Mouse (Mus musculus) heart, postnatal 10 days (tissue): Measurements from ENCODE around the gene Lrmda. TPM values are rescaled to one million over a fixed set of nuclear protein-coding genes. Genes with fewer than 3 reads are reported as not detected.
A peak's percentile ranks its signal among the peaks of the same experiment; 100 is the strongest.

ENCODE experiments used
- DNase-seq, 2 experiments: peaks; one replicate each; pipeline ENCODE4 v3.0.0; 2021
- intact Hi-C: fragments of 180-260 bp; cut with DNase I; formaldehyde crosslinking; loops from one replicate; pipeline ENCODE4 v1.15.1; 2025
- total RNA-seq, 2 experiments: library from RNA; stranded (reverse); gene quantifications; 2 replicates each; pipeline ENCODE4 v1.2.3; 2021

The Lrmda gene
- total RNA-seq = 1 to 10 TPM; 1.1 to 2.1 TPM

DNA sequence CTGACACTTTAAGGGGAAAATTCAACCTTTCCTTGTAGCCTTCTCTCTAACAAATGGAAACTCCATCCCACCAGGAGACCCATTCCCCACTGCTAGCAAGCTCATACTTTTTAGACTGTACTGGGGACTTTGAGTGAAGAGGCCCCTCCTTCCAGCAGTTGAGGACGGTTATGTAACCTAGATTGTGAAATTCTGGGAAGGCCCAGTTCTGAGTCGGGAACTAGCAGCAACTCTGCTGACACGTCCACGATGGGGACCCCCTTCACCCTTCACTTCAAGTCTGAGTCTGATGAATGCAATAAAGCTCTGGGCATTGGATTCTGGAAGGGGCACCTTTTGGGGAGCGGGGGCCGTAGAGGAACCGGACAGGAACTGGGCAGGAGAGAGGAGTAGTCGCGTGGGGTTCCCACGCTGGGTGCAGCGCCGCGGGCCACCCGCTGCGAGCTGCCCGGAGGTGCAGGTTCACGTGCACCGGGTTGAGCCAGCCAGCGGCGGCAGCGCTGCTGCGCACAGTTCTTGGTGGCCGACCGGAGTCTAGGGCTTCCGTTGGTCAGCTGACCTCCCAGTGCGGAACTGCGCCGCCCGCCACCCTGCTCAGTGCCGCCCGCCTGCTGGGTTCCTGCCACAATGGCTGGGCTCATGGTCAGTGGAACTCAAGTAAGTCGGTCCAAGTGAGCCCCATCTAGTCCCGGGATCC is at the start of gene Lrmda:
Lrmda (plus strand) TSS at position 461 of the 697 bp plus-strand sequence.
- DNase-seq = peak; percentile 76 to 79
- intact Hi-C loops = no loop called here

DNA sequence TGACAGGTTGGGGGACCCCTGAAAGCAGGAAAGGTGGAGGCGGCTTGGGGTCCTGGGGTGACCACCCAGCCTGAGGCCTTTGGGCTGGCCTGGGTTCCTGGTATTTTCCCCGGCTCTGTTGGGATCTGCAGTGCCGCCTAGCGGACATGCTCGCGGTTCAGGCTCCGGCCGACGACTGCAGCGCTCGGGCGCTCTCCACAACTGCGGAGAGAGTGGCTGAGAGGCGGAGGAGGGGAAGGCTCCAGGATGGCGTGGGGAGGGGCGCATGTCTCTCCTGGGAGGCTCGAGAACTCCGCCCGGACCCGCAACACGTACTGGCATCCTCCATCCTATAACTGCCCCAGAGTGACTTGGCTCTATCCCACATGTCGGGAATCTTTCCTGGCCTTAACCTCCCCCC is 38.0 kb upstream of the Lrmda start:
- DNase-seq = peak; percentile 83 to 87
- intact Hi-C loops = loop anchor here (1.0 to 10.0 kb wide), 2 partner anchors 78 to 833 kb away; no protein-coding TSS in a partner anchor

DNA sequence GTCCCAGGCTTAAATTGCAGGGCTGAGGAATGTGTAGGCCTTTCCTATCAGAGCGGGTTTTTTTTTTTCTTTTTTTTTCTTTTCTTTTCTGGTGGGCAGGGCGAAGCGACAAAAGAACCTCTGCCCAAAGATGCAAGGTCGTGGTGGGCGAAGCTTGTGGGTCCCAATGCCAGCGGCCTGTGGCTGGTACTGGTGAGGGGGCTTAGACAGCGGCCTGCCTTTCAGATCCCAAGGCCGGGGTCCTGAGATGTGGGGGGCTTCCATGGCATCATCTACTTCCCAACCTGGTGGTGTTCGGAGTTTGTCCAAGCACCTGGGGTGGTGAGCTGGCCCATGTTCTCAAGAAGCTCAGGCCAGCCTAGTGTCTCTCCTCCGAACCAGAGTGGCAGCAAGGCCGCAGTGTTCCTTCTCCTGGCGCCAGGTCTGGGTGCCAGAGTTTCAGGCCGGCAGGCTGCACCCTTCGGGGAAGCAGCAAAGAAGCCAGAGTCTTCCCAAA is 37.4 kb upstream of the Lrmda start:
- peak in 1 of 2 experiments; percentile 35 for DNase-seq
- intact Hi-C loops = loop anchor here (10.0 kb wide), 1 partner anchor 833 kb away; no protein-coding TSS in a partner anchor

DNA sequence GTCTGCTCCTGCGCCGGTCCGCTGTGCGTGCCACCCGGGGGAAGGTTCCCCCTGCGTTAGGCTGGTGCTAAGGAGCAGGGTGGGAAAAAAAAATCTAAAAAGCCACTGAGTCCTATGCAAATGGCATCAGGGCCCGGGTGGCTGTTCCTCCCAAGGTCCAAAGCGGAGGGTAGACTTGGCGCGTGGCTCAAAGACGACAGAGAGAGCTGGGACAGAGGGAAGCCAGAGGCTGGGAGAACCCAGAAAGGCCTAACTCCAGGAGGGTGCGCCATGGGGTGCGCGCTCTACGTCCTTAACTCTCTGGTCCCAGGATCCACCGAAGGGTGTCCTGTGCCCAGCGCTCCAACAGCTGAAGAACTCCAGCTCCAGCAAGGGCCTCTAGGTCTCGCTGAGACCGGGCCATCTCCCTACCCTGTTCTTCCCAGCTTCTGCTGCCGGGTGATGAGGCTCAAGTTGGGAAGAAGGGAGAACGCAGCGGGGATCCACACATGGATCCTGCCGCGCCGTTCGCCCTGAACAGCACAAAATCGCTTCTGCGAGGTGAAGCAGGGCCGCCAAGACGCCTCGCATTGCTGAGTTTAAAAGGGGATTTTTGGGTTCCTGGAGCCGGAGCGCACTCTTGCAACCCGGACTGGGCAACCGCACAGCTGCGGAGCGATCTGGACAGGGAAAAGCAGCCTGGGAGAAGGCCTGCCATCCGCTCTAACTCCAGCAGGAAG is 36.8 kb upstream of the Lrmda start:
- DNase-seq = peak; percentile 42 to 55
- intact Hi-C loops = loop anchor here (10.0 kb wide), 1 partner anchor 832 kb away; no protein-coding TSS in a partner anchor

DNA sequence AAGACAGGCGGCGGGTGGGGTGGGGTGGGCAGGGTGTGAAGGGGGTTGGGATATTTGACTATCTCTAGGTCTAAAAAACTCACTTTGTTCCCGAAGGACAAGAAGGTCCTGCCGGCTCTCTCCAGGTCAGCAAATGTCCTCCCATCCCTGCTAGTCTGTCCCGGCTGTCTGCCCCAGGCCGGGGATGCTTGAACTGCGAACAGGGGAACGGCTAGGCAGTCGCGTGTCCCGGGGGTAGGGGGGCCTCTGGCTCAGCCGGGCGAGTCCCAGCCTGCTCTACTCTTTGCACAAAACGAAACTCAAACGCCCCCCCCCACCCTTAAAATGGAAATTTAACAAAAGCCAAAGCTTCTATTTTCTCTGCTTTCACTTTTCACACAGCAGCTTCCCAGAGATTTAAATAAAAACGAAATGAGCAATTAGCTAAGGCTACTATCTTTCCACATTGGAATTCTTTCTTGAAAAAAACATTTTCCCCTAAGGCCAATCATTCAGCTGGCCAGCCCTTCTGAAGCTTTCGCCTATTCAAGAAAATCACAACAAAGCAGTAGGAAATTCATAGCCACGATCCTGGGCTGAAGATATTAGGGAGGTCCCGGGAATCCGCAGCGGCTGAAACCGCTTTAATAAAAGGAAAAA is 36.1 kb upstream of the Lrmda start:
- intact Hi-C loops = loop anchor here (10.0 kb wide), 1 partner anchor 831 kb away; no protein-coding TSS in a partner anchor

DNA sequence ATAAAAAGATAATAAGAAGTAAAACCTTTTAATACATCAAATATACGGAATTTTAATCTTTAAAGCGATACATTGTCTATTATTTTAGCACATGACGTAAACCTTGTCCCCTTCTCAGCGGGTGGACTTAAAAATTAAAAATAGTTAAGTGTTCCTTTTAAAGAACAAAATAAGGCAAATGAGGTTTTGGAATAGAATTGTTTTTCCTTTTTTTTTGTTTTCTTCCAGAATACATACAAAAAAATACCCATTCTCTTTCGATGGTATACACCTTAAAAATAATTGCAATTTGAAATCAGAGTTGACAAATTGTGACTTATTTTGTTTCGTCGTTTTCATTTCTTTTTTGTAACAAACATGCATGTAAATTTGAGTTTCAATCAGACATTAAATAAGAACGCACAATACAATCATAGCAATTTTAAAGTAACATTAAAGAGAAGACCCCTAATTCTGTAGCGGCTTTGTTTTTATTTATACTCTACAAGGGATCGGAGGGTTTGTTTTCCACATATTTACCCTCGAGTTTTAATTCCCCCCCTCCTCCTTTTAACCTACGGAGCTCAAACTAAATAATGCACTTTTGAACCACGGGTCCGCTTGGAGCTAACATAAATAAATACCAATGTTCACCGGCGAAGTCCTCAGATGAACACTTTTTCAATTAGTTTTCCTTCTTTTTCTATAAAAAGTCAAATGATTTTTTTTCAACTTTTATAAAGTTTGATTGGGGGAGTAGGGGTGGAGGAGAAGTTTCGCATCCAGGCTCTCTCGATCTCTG is 35.4 kb upstream of the Lrmda start:
- peak in 1 of 2 experiments; percentile 9 for DNase-seq
- intact Hi-C loops = loop anchor here (10.0 kb wide), 1 partner anchor 831 kb away; no protein-coding TSS in a partner anchor

More for the DNA sequence above, 36.1 kb upstream of the Lrmda start:
- DNase-seq = peak; percentile 35 to 47

DNA sequence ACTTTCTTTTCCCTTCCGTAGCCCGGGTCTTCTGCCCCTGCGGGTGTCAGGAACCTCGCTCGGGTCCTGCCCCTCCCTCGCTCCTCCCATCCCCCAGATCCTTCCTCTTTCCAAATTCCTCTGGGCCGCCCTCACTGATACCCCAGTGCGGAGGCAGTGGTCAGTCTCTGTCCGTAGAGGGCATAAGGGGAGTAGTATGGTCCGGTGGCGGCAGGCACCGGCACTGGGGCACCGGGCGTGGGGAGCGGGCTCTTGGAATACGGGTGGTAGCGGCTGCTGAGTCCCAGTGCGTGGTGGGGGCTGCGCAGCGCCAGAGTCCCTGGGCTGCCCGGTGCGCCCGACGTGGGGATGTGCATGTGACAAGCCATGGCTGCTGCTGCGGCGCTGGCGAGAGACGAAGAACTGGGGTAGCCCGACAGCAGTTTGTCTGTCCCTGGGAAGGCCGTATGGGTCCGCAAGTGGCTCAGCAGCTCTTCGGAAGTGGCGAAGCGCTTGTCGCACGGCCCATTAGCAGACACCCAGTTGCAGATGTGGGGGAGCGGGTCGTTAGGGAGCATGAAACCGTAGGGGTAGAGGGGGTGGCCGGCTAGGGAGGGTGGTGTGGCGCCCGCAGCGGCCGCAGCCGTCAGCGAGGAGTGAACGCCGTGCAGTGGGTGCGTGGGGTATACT is 34.6 kb upstream of the Lrmda start:
- peak; percentile 24 to 35 for DNase-seq
- intact Hi-C loops = loop anchor here (5.0 to 10.0 kb wide), 3 partner anchors 457 to 1417 kb away; no protein-coding TSS in a partner anchor

DNA sequence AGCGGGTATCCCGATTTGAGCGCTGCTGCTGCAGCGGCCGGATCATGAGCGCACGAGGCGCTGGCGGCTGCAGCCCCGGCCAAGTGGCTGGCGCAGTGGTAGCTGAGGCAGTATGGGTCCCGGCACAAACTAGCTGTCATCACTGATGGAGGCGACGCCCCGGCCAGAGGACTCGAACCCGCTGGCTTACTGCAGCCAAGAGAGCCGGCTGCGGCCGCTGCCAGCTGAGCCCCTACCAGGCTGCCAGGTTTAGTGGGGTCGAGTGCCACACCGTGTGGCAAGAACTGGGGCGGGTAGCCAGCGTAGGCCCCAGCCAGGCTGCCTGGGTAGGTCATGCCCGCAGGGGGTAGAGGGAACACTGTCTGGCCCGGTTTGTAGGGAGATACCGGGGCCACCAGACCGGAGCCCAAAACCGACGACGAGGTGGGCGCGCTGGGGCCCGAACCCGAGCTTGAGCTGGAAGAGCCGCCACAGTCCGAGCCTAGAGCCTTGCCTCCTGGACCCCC is 34.0 kb upstream of the Lrmda start:
- intact Hi-C loops = loop anchor here (5.0 to 10.0 kb wide), 3 partner anchors 457 to 1417 kb away; no protein-coding TSS in a partner anchor
- no peak for DNase-seq

DNA sequence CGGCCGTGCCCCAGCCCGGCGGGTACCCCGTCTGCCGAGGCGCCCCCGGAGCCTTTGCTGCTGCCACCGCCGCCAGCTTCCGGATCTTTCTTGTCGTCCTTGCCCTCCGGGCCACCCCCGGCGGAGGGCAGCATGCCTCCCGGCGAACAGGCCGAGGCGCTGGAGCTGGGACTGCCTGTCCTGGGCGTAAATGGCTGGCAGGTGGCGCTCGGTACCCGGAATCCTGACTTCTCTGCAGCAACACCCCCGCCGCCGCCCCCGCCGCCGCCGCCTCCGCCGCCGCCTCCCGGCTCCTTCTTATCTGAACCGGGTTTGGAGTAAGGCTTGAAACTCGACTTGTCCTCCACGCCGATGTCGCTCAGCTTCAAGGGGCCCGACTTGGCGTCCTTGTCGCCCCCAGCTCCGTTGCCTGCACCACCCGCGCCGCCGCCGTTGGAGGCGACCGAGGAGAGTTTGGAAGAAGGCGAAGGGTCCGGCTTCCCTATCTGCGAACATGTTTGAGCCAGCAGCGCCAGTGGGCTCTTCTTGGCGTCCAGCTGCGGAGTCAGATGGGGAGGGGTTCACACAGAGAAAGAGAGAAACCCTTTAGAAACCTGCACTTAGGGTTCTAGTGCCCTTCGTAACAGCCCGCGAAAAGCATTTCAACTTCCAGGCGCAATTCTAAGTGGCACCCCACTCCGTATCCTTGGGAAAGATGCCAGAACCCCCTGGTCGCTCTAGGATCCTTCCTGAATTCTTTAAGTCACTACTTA is 33.4 kb upstream of the Lrmda start:
- peak; percentile 91 for DNase-seq
- intact Hi-C loops = loop anchor here (1.0 to 10.0 kb wide), 5 partner anchors 456 to 1416 kb away; no protein-coding TSS in a partner anchor

DNA sequence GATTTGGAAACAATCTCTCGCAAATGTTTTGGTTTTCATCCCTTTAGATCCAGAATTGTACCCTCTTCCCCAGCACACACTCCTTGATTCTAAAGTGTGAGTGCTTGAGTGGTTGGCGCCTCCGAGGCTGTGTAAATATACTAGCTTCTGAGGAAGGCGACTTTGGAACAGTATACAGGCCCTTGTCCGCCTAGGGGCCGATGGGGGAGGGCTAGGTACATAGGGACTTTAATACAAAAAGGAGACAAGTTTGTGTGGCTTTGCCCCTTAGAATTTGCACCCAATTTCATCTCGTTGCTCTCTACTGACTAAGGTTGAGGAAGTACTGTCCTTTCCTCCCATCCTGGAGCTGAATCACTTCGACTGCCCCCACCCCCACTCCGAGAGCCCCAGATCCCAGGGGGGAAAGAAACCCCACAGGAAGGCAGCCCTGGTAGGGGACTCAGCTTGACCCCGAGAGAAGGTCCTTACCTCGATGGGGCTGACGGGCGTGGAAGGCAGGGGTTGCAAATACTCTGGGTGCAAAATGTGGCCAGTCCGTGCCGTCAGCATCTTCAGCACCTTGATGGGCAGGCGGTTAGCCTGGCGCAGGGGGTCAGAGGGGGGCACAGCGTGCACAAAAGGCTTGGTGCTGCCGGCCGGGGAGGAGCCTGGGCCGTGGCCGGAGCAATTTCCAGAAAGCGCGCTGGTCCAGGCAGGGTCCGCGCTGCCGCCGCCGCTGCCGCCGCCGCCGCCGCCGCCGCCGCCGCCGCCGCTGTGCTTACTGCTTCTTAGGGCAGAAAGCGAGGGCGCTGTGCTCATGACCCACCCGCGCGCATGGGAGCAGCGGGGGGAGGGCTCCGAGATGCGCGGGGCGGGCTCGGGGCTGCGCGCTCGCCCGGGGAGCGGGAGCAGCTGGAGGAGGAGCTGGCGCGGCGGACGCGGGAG is 32.5 kb upstream of the Lrmda start:
- DNase-seq = peak; percentile 32 to 45
- intact Hi-C loops = loop anchor here (1.0 to 10.0 kb wide), 5 partner anchors 455 to 1415 kb away; no protein-coding TSS in a partner anchor

DNA sequence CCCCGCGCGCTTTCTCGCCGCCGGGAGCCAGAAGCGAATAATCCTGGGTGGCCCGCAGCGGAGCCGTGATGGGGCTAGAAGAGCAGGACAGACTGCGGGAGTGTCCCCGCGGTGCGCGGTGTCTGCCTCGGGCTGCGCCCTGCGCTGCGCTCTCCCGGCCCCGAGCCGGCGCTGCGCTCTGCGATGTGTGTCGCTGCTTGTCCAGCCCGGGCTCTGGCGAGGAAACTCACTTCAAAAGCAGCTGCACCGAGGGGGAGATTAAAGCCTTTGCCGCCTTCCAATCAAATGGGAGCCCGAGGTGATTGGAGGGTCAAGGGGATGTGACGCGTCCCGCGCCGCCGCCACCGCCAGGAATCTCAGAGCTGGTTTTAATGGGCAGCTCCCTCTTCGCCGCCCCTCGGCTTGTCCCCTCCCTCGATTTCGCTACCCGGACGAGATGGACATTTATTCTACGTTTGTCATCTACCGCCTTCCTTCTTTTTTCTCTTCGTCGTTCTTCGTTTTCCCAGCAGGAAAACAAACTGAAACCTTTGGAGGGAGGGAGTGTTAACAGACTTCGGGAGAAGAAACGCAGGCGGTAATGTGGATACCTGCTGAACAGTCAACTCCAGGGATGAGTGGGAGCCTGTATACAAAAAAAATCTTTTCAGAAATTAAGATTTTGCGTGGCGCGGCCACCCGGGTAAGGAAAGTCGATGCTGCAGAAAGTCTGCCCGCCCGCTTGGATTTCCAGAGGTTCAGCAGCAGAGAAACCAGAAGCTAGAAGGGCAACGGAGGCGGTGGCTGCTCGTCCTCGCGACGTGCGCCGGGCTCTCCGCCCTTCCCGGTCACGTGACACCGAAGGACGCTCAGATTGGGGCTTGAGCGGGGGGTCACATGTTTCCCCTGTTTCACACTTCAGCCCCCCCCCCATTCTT is 31.6 kb upstream of the Lrmda start:
- peak; percentile 94 to 95 for DNase-seq
- intact Hi-C loops = loop anchor here (2.0 to 10.0 kb wide), 4 partner anchors 454 to 1414 kb away; no protein-coding TSS in a partner anchor

DNA sequence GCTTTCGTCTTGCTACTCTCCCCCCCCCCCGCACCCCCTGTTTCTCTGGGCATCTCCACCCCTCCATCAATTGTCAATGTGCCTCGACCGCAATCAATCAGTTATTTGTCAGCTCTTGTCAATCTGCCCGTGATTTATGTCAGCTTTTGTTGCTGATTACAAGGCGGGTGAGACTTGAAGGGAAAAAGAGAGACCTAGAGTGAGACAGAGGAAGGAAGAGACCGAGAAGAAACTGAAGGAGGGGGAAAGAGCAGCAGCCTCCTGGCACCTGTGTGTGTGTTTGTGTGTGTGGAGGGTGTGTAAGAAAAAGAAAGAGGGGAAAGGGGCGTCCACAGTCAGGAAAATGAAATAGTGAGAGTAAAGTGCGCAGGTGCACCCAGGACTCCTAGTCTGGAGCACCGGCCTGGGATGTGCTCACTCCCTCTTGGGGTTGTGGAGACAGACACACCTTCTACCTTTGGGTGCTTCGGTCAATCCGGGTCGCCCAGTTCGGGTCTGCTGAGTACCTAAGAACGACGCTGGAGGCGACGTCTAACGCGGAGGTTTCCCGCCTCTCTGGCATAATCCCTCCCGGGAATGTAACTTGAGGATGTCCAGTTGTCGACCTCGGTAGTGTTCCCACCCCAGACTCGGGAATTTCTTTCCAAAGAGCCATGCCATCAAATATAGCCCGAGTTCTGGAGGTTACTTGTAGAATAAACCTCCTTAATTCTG is 30.8 kb upstream of the Lrmda start:
- DNase-seq = peak; percentile 41 to 48
- intact Hi-C loops = loop anchor here (5.0 to 10.0 kb wide), 3 partner anchors 454 to 1414 kb away; no protein-coding TSS in a partner anchor

DNA sequence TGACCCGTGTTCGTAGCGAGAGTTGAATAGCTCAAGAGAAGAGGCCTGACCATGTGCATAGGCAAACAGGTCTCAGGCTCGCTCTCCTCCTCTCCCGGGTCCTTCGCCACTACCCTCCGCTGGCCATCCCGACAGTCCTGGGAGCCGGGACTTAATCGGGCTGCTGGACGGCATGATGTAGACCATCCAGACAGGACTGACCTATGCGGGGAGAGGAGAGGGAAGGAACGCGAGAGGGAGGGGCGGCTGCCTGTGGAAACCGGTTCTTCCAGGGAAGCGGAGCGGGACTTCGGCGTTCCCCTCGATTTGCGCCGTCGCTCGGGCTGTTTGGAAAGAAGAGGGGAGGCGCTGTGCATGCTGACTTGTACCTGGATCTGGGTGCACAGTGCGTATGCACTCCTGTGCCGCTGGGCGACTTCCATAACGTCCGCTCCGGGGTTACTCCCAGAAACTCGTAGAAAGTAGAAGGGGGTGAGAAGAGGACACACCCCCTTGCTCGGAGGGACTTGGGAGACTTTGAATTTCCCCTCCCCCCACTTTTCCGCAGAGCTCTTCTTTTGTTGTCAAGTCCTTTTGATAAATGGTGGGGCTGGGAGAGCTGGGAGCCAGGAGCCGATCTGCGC is 30.1 kb upstream of the Lrmda start, which contains the start of gene Zfp503:
Zfp503 (minus strand) TSS at position 311 of the 623 bp plus-strand sequence.
- DNase-seq = peak; percentile 47 to 50
- intact Hi-C loops = loop anchor here (5.0 to 10.0 kb wide), 3 partner anchors 453 to 1413 kb away; no protein-coding TSS in a partner anchor

DNA sequence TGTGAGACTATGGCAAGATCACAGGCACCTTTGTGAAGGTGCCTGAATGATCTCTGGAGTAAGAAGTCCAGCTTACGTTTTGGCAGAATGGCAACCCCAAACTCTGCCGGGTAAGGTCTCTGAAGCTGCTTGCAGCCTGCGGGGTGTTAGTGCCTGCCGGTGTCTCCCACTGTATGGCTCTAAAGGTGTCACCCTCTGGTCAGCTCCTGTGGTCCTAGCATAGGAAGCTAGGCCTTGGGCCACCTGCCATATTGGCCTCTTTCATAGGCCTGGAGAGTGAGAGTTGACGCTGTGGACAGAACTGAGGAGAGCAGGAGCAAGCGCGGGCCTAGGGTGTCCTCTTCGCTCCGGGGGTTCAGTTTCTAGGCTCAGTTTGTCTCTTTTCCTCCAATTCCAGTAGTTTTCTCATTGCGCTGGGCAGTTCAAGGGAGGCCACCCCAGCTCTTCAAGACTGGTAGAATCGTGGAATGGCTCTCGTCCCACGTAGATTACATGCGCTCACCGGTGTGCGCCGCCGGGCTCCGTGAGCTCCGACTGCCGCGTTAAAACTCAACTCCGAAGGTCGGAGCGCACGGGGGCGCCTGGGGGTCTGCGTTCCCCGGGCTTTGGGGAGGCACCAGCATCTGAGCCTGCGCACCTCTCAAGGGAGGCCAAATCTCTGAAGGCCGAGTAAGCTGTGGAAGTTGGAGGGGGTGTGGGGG is 29.0 kb upstream of the Lrmda start:
- DNase-seq = peak; percentile 5 to 9
- intact Hi-C loops = no loop called here
